In genomic region chr11:97528282-97528808, GRCm38 (mm10) we compare ENCODE assay signal across 37 mouse cellular contexts. TPM values are rescaled to one million over a fixed set of nuclear protein-coding genes. Genes with fewer than 3 reads are reported as not detected.
DNase-seq lines count a peak whose midpoint lies in the region; ATAC-seq and TF ChIP-seq lines count a peak whose summit lies in the region.
"Had no signal": no experiment of that assay in that cellular context is flagged by ENCODE, and none has a peak within 500 bp of the region (broad histone marks: within the 10 kb centered on the region; RNA-seq: fewer than 3 reads in every experiment).

No protein-coding gene starts in this region.

- no peaks in the 10 kb centered on the region for H3K79me2 ChIP-seq in CH12.LX (replicated peaks; ENCODE audit: control insufficient read depth, extremely low read depth, insufficient read depth, poor library complexity, severe bottlenecking)

- peak; percentile 84 for DNase-seq in kidney, adult 11 months
- DNase-seq in CH12.LX (ENCODE audit: extremely low read depth), result no peak
- DNase-seq in kidney, adult 9 months, result peak; percentile 90
- no peak for DNase-seq in layer of hippocampus, postnatal 10 days (ENCODE audit: low spot score in 2 of 2)
- DNase-seq in layer of hippocampus, postnatal 36 days, result no peak
- DNase-seq: adrenal gland, postnatal 14 days; cerebellum, adult 18-20 months; cerebellum, postnatal 10 days; heart, adult 2 months; liver; lung, embryonic 14.5 days; lung, postnatal 14 days; midbrain, embryonic 14.5 days; retina, postnatal 1 day; right cerebral cortex, postnatal 25 days; spleen, adult 18-20 months; thymus, adult 18-20 months; thymus, postnatal 25 days had no signal

- no peaks in the 10 kb centered on the region for H3K9me3 ChIP-seq in kidney, embryonic 14.5 days (ENCODE audit: control insufficient read depth, low read length)
- no peaks in the 10 kb centered on the region for H3K9me3 ChIP-seq in CH12.LX (replicated peaks; ENCODE audit: low read length)
- H3K9me3 ChIP-seq: embryonic facial prominence, embryonic 13.5 days; heart, embryonic 12.5 days; liver, embryonic 15.5 days had no signal

- peaks cover 24% of the 10 kb centered on the region for H3K4me1 ChIP-seq in kidney, embryonic 14.5 days (ENCODE audit: control insufficient read depth, insufficient read depth, low read length)
- peaks cover 7 to 21% of the 10 kb centered on the region in 2 experiments; a peak in 3 of 4 replicates for H3K4me1 ChIP-seq in CH12.LX (ENCODE audit: control insufficient read depth in 1 of 2, insufficient read depth in 2 of 2)
- peaks cover 18% of the 10 kb centered on the region for H3K4me1 ChIP-seq in small intestine, adult 2 months (ENCODE audit: control insufficient read depth, insufficient read depth, insufficient read length, low read length)

- dilution Hi-C loops in CH12.LX (cut with MboI; ENCODE audit: extremely low pct_ligation_motif_present, extremely low pct_unique_long_range_greater_than_20kb, low sequenced_read_pairs), result no loop called here

- H3K4me2 ChIP-seq in kidney, embryonic 14.5 days (replicated peaks; ENCODE audit: low read depth, low read length), result no peak overlapping the region
- H3K4me2 ChIP-seq in CH12.LX (ENCODE audit: insufficient read depth, low read depth, poor library complexity, severe bottlenecking), result no peak overlapping the region
- H3K4me2 ChIP-seq: embryonic facial prominence, embryonic 13.5 days; heart, embryonic 12.5 days; liver, embryonic 15.5 days; lung, embryonic 14.5 days had no signal

- peaks cover 14% of the 10 kb centered on the region for H3K27me3 ChIP-seq in kidney, embryonic 14.5 days (ENCODE audit: control insufficient read depth, insufficient read depth, low read length)
- H3K27me3 ChIP-seq in CH12.LX (replicated peaks), result peaks cover 91% of the 10 kb centered on the region
- H3K27me3 ChIP-seq in small intestine, adult 2 months (ENCODE audit: control insufficient read depth, insufficient read depth, low read length), result peaks cover 14% of the 10 kb centered on the region

- TF ChIP-seq RAD21 in CH12.LX (IDR thresholded peaks at IDR 0.05; ENCODE audit: low read depth, low read length), result no peak

- TF ChIP-seq POLR2A in CH12.LX (IDR thresholded peaks at IDR 0.05; ENCODE audit: low read depth, low read length), result no peak
- no peak for TF ChIP-seq POLR2A in small intestine, adult 2 months (IDR thresholded peaks at IDR 0.05; ENCODE audit: low read depth, low read length)

- no peak overlapping the region for H3K27ac ChIP-seq in kidney, embryonic 14.5 days (ENCODE audit: low read depth, low read length)
- H3K27ac ChIP-seq in CH12.LX (ENCODE audit: insufficient read depth, low read depth), result no peak overlapping the region
- H3K27ac ChIP-seq in small intestine, adult 2 months (ENCODE audit: insufficient read depth, low read depth, low read length), result peak overlapping the region; percentile 27; the same call in 1 of the 2 replicates
- H3K27ac ChIP-seq: embryonic facial prominence, embryonic 13.5 days; heart, adult 2 months; layer of hippocampus, adult 2 months; liver, embryonic 15.5 days had no signal

- 81% methylated on average over 18 of the region's 18 CpGs for WGBS in kidney, embryonic 14.5 days
- WGBS in small intestine, adult 2 months, result 43% methylated on average over 18 of the region's 18 CpGs

- no peak overlapping the region for H3K4me3 ChIP-seq in kidney, embryonic 14.5 days (ENCODE audit: low read length)
- no peak overlapping the region for H3K4me3 ChIP-seq in CH12.LX (replicated peaks in 1 of 3; ENCODE audit: low read depth in 2 of 3, low read length in 2 of 3, poor library complexity in 1 of 3)
- H3K4me3 ChIP-seq in small intestine, adult 2 months (ENCODE audit: low read depth, low read length), result no peak overlapping the region
- H3K4me3 ChIP-seq: embryonic facial prominence, embryonic 13.5 days; erythroblast, embryonic 14.5 days; heart, adult 2 months; heart, embryonic 12.5 days; layer of hippocampus, adult 2 months; liver, embryonic 15.5 days had no signal

- TF ChIP-seq CTCF in CH12.LX (conservative IDR thresholded peaks at IDR 0.05 in 1 of 2, IDR thresholded peaks at IDR 0.05 in 1 of 2; ENCODE audit: low read depth in 2 of 2, low read length in 2 of 2), result no peak
- no peak for TF ChIP-seq CTCF in small intestine, adult 2 months (IDR thresholded peaks at IDR 0.05; ENCODE audit: extremely low read depth, insufficient read length, insufficient replicate concordance, low read depth, low read length)

- no peak overlapping the region for H3K9ac ChIP-seq in kidney, embryonic 14.5 days (ENCODE audit: low read depth, low read length)
- H3K9ac ChIP-seq in CH12.LX (ENCODE audit: insufficient read depth, low read depth), result no peak overlapping the region
- H3K9ac ChIP-seq: embryonic facial prominence, embryonic 13.5 days; heart, embryonic 12.5 days; liver, embryonic 15.5 days; lung, embryonic 14.5 days had no signal

- no peak for ATAC-seq in kidney, embryonic 14.5 days (ENCODE audit: low FRiP score, low TSS enrichment)
- ATAC-seq: forebrain, embryonic 16.5 days; hindbrain, embryonic 16.5 days; Patski had no signal

- in situ Hi-C loops in CH12.LX (cut with MboI; ENCODE audit: low pct_ligation_motif_present, low pct_unique_long_range_greater_than_20kb, low sequenced_read_pairs), result no loop called here

- no peaks in the 10 kb centered on the region for H3K36me3 ChIP-seq in kidney, embryonic 14.5 days (ENCODE audit: control insufficient read depth, insufficient read depth, low read length)
- no peaks in the 10 kb centered on the region for H3K36me3 ChIP-seq in CH12.LX (replicated peaks in 1 of 2; ENCODE audit: control insufficient read depth in 1 of 2, insufficient read depth in 1 of 2, low read length in 1 of 2)
- no peaks in the 10 kb centered on the region for H3K36me3 ChIP-seq in small intestine, adult 2 months (ENCODE audit: control insufficient read depth, insufficient read depth, low read length)
- H3K36me3 ChIP-seq: embryonic facial prominence, embryonic 13.5 days; heart, embryonic 12.5 days; liver, embryonic 15.5 days had no signal

- TF ChIP-seq EP300 in CH12.LX (IDR thresholded peaks at IDR 0.05; ENCODE audit: low read length), result no peak

TF ChIP-seq in CH12.LX, 34 proteins besides CTCF, POLR2A, EP300 and RAD21:
- TF ChIP-seq MAFK (IDR thresholded peaks at IDR 0.05; ENCODE audit: insufficient replicate concordance, low read length) (no peak), BHLHE40 (IDR thresholded peaks at IDR 0.05; ENCODE audit: low read depth, low read length) (peak; percentile 37; the same call in 1 of the 2 replicates), NELFE (IDR thresholded peaks at IDR 0.05; ENCODE audit: low read depth, low read length) (no peak), JUN (IDR thresholded peaks at IDR 0.05; ENCODE audit: insufficient read depth, low read depth, low read length) (no peak), ZC3H11A (IDR thresholded peaks at IDR 0.05; ENCODE audit: low read depth, low read length) (no peak)

RNA-seq across cellular contexts. Expression of gene 4933428G20Rik, which starts 28.2 kb away (rescaled TPM):
- 0.15 and 0.69 TPM in 2 replicates for polyA plus RNA-seq in kidney, embryonic 14.5 days (2014; fragmentation: Nextera tagmentation; extraction: Ambion mirVana)
- total RNA-seq in CH12.LX (2012; rRNA removed) (0.17 TPM in 1 of 2 replicates, not detected in the other), CH12.LX (2014; rRNA removed) (not detected in 2 replicates)
- 0.30 and 0.50 TPM in 2 replicates for polyA plus RNA-seq in CH12.LX (2012; ENCODE audit: insufficient read length, low read depth)
- not detected in 2 replicates for polyA plus RNA-seq in small intestine, adult 2 months (2012; rRNA removed)
- under 1 TPM in 1 of 2 experiments, not detected in 1; 0.22 TPM for total RNA-seq in layer of hippocampus, postnatal 10 days (2021)
- not detected for total RNA-seq in layer of hippocampus, postnatal 36 days (2021)
- total RNA-seq: adrenal gland, postnatal 14 days; common myeloid progenitor, adult 5-6 weeks; gastrocnemius, adult 8-10 months; gastrocnemius, postnatal 4 days; heart, adult 2 months; hematopoietic stem cell, adult 5-6 weeks; left cerebral cortex, postnatal 10 days; MEL; monocyte, adult 5-6 weeks had no signal
- polyA plus RNA-seq: erythroblast, embryonic 14.5 days; heart, adult 2 months; limb, embryonic 11.5 days; midbrain, embryonic 14.5 days had no signal

RNA-seq across cellular contexts. Expression of gene Srcin1, which starts 47.6 kb away (rescaled TPM):
- polyA plus RNA-seq in kidney, embryonic 14.5 days (2014; fragmentation: Nextera tagmentation; extraction: Ambion mirVana), result 0.97 and 1.1 TPM in 2 replicates
- total RNA-seq in CH12.LX (2012; rRNA removed) (0.08 TPM in 2 replicates), CH12.LX (2014; rRNA removed) (not detected in 2 replicates)
- 0.09 and 0.12 TPM in 2 replicates for polyA plus RNA-seq in CH12.LX (2012; ENCODE audit: insufficient read length, low read depth)
- 0.43 and 0.53 TPM in 2 replicates for polyA plus RNA-seq in small intestine, adult 2 months (2012; rRNA removed)
- total RNA-seq in layer of hippocampus, postnatal 10 days (2021), result 100 to 1,000 TPM; 271 to 286 TPM
- 100 to 1,000 TPM; 230 to 247 TPM for total RNA-seq in layer of hippocampus, postnatal 36 days (2021)
- total RNA-seq: common myeloid progenitor, adult 5-6 weeks; hematopoietic stem cell, adult 5-6 weeks had no signal
- polyA plus RNA-seq: erythroblast, embryonic 14.5 days; heart, embryonic 12.5 days; heart, postnatal 0 days; liver, embryonic 15.5 days had no signal

Comparison
In these comparisons a context has a peak if more than half of its experiments do, and no peak if none do; other contexts are left out.
1. DNase-seq: peak in kidney, adult 11 months (single experiment) and kidney, adult 9 months (single experiment); none in CH12.LX (single experiment), layer of hippocampus, postnatal 10 days (0 of 2) and layer of hippocampus, postnatal 36 days (0 of 2).
2. RNA of gene Srcin1, which starts 47.6 kb away (total RNA-seq): 271 to 286 TPM in layer of hippocampus, postnatal 10 days and 230 to 247 TPM in layer of hippocampus, postnatal 36 days; 0.08 TPM in CH12.LX; every median in the first group is over 100 times any median in the second.